Mouse (Mus musculus): Measurements from ENCODE around the gene Ube3b. TPM values are rescaled to one million over a fixed set of nuclear protein-coding genes. Genes with fewer than 3 reads are reported as not detected.

The Ube3b gene
- polyA plus RNA-seq, 1 experiment from 2014 or later: 55.2 TPM

DNA sequence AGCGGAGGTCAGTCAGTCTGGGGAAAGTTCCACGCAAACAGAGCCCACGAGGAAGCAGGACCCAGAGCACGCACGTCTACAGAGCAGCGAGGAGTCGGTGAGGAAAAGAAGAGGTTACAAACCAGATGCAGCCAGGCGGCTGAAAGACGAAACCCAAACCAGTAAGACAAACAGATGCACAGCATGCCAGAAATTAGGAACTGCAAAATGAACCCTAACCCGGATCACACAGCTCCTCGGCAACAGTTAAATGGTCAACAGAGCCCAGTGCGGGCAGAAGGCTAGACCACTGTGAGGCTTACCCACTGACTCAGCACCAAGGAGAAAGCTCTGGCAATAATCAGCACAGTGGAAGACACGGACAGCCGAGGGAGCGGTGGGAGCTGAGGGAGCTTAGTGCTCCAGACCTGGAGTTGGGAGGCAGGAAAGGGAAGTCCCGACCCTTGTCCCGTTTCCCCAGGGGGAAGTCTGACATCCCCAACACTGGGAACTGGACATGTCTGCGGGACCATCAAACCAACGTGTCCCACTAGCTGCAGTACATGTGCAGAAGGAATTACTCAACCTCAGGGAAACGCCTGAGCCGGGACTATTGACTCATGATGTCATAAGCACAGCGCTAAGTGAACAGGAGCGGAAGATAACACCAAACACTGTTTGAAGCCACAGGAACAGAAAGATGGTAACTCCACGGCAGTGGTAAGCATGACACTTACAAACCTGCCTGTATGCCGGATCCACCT is 8.5 kb upstream of the Ube3b start:
- H3K4me3 ChIP-seq (ENCODE audit: low read length): no peak overlapping the region
- H3K4me1 ChIP-seq (ENCODE audit: control insufficient read depth, insufficient read depth, low read length): peaks cover 49% of the 10 kb centered on the region
- peak overlapping the region; percentile 87; the same call in 1 of the 2 replicates for H3K27ac ChIP-seq (ENCODE audit: low read depth, low read length)
- 58% methylated on average over 25 of the region's 25 CpGs for WGBS
- H3K27me3 ChIP-seq (ENCODE audit: control insufficient read depth, insufficient read depth, low read length): no peaks in the 10 kb centered on the region
- H3K36me3 ChIP-seq (ENCODE audit: control insufficient read depth, insufficient read depth, low read length): peaks cover 68% of the 10 kb centered on the region
- no peak for ATAC-seq (ENCODE audit: low FRiP score, low TSS enrichment)
- H3K9ac ChIP-seq (ENCODE audit: low read depth, low read length): peak overlapping the region; percentile 37; the same call in 1 of the 2 replicates
- no peak overlapping the region for H3K4me2 ChIP-seq (replicated peaks; ENCODE audit: low read depth, low read length)
- H3K9me3 ChIP-seq (ENCODE audit: control insufficient read depth, low read length): no peaks in the 10 kb centered on the region

DNA sequence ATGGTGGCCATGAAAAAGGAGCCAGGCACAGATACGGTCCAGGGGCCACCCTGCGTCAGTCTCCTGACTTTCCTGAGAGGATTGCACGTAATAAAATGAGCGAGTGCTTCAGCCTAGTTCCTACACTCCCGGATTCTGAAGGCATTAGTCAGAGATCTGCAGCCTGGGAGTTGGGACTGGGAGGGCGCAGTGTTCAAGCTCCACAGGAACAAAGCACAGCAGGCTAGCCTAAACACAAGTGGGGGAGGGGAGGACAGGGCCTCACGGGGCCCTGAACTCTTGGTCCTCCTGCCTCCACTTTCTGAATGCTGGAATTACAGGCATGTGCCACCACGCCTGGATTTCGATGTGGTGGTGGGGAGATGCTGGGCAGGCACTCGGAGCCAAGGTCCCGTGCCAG is 7.8 kb upstream of the Ube3b start:
- H3K4me3 ChIP-seq (ENCODE audit: low read length): no peak overlapping the region
- H3K36me3 ChIP-seq (ENCODE audit: control insufficient read depth, insufficient read depth, low read length): peaks cover 62% of the 10 kb centered on the region
- peak overlapping the region; percentile 87; the same call in 1 of the 2 replicates for H3K27ac ChIP-seq (ENCODE audit: low read depth, low read length)
- H3K4me2 ChIP-seq (replicated peaks; ENCODE audit: low read depth, low read length): no peak overlapping the region; the same call in 1 of the 2 replicates
- ATAC-seq (ENCODE audit: low FRiP score, low TSS enrichment): no peak
- no peaks in the 10 kb centered on the region for H3K9me3 ChIP-seq (ENCODE audit: control insufficient read depth, low read length)
- peak overlapping the region; percentile 37; the same call in 1 of the 2 replicates for H3K9ac ChIP-seq (ENCODE audit: low read depth, low read length)
- 58% methylated on average over 11 of the region's 11 CpGs for WGBS
- peaks cover 49% of the 10 kb centered on the region for H3K4me1 ChIP-seq (ENCODE audit: control insufficient read depth, insufficient read depth, low read length)
- no peaks in the 10 kb centered on the region for H3K27me3 ChIP-seq (ENCODE audit: control insufficient read depth, insufficient read depth, low read length)

DNA sequence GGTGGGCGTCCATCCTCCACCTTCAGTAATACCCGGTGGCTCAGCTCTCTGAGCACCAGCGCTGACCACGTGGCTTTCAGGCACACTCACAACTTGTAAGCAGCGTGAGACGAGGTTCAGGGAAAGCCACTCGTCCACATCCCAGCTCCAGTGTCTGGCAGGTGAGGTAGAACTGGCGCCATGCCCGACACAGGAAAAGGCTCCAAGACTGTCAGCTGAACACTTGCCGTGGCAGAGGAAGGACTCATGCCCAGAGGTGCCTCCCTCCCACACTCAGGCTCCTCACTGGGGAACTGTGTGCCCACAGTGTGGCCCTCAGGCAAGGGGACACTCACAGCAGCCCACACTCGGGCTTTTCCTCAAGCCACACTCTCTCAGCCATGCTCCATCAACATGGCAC is 7.2 kb upstream of the Ube3b start:
- H3K4me1 ChIP-seq (ENCODE audit: control insufficient read depth, insufficient read depth, low read length): peaks cover 55% of the 10 kb centered on the region
- no peak overlapping the region for H3K4me2 ChIP-seq (replicated peaks; ENCODE audit: low read depth, low read length)
- no peaks in the 10 kb centered on the region for H3K27me3 ChIP-seq (ENCODE audit: control insufficient read depth, insufficient read depth, low read length)
- ATAC-seq (ENCODE audit: low FRiP score, low TSS enrichment): no peak
- no peak overlapping the region for H3K27ac ChIP-seq (ENCODE audit: low read depth, low read length)
- WGBS: 74% methylated on average over 11 of the region's 11 CpGs
- peaks cover 55% of the 10 kb centered on the region for H3K36me3 ChIP-seq (ENCODE audit: control insufficient read depth, insufficient read depth, low read length)
- no peaks in the 10 kb centered on the region for H3K9me3 ChIP-seq (ENCODE audit: control insufficient read depth, low read length)
- H3K4me3 ChIP-seq (ENCODE audit: low read length): no peak overlapping the region
- H3K9ac ChIP-seq (ENCODE audit: low read depth, low read length): no peak overlapping the region

DNA sequence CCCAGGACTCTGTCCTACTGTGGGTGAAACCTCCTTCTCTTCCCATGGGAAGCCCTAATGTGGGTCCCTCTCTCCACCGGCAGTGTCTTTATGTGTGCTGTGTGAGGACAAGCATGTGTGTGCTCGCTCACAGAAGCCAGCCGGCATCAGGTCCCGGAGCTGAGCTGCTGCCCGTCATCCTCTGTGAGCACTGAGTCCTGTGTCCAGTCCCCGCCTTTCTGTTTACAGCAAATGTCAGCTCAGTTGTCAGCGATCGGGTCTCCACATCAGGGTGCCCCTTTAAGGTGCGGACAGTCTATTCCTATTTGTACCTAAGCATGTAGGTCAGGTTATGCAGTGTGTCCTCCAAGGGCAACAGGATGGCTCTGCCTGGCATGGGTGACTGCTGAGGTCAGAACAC is 6.8 kb upstream of the Ube3b start:
- H3K4me1 ChIP-seq (ENCODE audit: control insufficient read depth, insufficient read depth, low read length): peaks cover 55% of the 10 kb centered on the region
- no peaks in the 10 kb centered on the region for H3K27me3 ChIP-seq (ENCODE audit: control insufficient read depth, insufficient read depth, low read length)
- H3K9ac ChIP-seq (ENCODE audit: low read depth, low read length): no peak overlapping the region
- WGBS: 89% methylated on average over 9 of the region's 9 CpGs
- no peak overlapping the region for H3K4me3 ChIP-seq (ENCODE audit: low read length)
- H3K36me3 ChIP-seq (ENCODE audit: control insufficient read depth, insufficient read depth, low read length): peaks cover 52% of the 10 kb centered on the region
- no peak overlapping the region for H3K4me2 ChIP-seq (replicated peaks; ENCODE audit: low read depth, low read length)
- H3K27ac ChIP-seq (ENCODE audit: low read depth, low read length): peak overlapping the region; percentile 4; the same call in 1 of the 2 replicates
- no peak for ATAC-seq (ENCODE audit: low FRiP score, low TSS enrichment)
- no peaks in the 10 kb centered on the region for H3K9me3 ChIP-seq (ENCODE audit: control insufficient read depth, low read length)

DNA sequence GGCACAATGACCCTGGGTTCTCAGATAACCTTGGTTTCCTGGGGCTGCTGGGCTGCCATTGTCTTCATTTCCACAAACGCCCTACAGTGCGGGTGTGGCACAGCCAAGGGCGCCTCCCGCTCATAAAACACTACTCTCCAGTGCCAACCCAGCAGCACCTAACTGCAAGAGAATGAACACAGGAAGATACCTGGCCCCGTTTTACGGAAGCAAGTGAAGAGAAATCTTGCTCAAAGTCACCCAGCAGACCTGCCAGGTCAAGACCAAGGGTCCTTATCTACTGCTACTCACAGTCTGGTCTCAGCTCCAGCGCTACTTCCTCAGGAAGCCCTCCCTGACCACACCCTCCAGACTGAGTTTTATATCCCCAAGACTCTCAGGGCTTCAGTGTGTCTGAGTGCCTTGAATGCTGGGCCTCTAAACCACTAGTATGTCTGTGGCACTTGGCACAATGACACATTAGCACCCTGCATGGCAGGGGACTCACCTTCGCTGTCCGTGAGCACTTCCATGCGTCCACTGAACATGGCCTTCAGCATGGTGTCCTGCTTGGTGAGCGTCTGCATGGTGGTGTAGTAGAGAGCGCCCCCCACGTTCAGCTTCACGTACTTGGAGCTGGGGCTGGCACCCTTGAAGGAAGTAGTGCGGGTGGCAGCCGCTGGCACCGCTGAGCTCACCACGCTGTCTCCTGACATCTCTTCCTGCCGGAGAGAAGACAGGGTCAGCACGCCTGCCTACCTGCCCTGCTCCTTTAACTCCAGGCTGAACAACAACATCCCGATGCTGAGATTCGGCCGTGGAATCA is 5.8 kb upstream of the Ube3b start:
- no peak overlapping the region for H3K4me2 ChIP-seq (replicated peaks; ENCODE audit: low read depth, low read length)
- WGBS: 85% methylated on average over 23 of the region's 23 CpGs
- H3K4me1 ChIP-seq (ENCODE audit: control insufficient read depth, insufficient read depth, low read length): peaks cover 56% of the 10 kb centered on the region
- H3K27me3 ChIP-seq (ENCODE audit: control insufficient read depth, insufficient read depth, low read length): no peaks in the 10 kb centered on the region
- H3K9ac ChIP-seq (ENCODE audit: low read depth, low read length): no peak overlapping the region
- peaks cover 42% of the 10 kb centered on the region for H3K36me3 ChIP-seq (ENCODE audit: control insufficient read depth, insufficient read depth, low read length)
- 0 out of 2 replicates have a peak overlapping the region, but pooled peaks have one; percentile 6 for H3K27ac ChIP-seq (ENCODE audit: low read depth, low read length)
- H3K9me3 ChIP-seq (ENCODE audit: control insufficient read depth, low read length): no peaks in the 10 kb centered on the region
- H3K4me3 ChIP-seq (ENCODE audit: low read length): no peak overlapping the region
- no peak for ATAC-seq (ENCODE audit: low FRiP score, low TSS enrichment)

DNA sequence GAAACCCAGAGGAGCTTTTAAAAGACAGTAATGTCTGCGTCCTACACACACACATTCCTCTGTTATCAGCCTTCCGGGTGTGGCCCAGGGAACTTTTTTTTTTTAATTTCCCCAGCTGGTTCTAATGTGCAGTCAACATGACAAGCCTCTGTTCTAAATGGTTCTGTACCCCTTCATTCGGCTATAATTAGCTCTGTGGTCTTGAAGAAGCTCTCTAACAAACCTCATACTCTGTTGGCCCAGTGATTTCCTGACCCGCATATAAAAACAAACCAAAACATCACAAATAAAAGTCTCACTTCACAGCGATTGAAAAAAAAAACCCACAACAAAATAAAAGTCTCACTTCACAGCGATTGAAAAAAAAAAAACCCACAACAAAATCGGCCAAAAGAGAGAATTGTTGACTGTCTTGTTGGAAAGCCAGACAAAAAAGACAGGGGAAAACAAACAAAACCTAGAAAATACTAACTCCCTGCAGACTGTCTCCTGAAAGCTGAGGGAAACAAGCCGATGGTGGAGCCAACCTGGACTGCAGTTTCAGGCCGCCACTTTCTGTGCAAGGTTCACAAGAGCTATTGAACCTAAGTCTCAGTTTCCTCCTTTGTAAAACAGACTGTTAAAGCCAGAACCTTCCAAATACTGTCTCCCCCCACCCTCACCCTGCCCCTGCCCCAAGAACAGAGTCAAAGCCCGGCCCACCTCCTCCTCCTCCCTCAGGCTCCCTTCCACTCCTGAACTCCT is 2.1 kb upstream of the Ube3b start:
- Histone ChIP-seq H3K36me3 (ENCODE audit: control insufficient read depth, insufficient read depth, low read length) (peaks cover 17% of the 10 kb centered on the region), H3K9ac (ENCODE audit: low read depth, low read length) (no peak overlapping the region; the same call in 1 of the 2 replicates), H3K9me3 (ENCODE audit: control insufficient read depth, low read length) (no peaks in the 10 kb centered on the region), H3K4me2 (replicated peaks; ENCODE audit: low read depth, low read length) (peak overlapping the region; percentile 80), H3K27ac (ENCODE audit: low read depth, low read length) (peak overlapping the region; percentile 62), H3K27me3 (ENCODE audit: control insufficient read depth, insufficient read depth, low read length) (no peaks in the 10 kb centered on the region), H3K4me3 (ENCODE audit: low read length) (peak overlapping the region; percentile 95), H3K4me1 (ENCODE audit: control insufficient read depth, insufficient read depth, low read length) (peaks cover 31% of the 10 kb centered on the region)
- ATAC-seq (ENCODE audit: low FRiP score, low TSS enrichment): no peak
- 54% methylated on average over 10 of the region's 10 CpGs for WGBS

DNA sequence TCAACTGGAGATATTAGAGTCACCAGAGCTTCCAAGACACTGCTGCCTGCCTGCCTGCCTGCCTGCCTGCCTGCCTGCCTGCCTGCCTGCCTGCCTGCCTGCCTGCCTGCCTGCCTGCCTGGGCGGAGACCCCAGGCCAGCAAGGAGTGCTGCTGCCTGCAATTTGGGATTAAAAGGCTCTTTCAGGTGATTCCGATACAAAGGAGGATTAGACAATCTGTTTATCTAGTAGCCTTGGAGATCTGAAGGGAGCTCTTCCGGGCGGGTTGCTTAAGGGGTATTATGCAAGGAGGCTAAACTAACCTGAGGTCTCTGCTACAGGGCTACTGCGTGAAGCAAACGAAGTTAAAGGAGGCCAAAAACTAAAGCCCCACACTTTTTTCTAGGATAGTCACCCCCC is 1.5 kb upstream of the Ube3b start:
- peak overlapping the region; percentile 80 for H3K4me2 ChIP-seq (replicated peaks; ENCODE audit: low read depth, low read length)
- H3K36me3 ChIP-seq (ENCODE audit: control insufficient read depth, insufficient read depth, low read length): peaks cover 11% of the 10 kb centered on the region
- WGBS: 63% methylated on average over 6 of the region's 6 CpGs
- H3K4me3 ChIP-seq (ENCODE audit: low read length): peak overlapping the region; percentile 95
- H3K27ac ChIP-seq (ENCODE audit: low read depth, low read length): peak overlapping the region; percentile 62
- H3K9ac ChIP-seq (ENCODE audit: low read depth, low read length): peak overlapping the region; percentile 96
- ATAC-seq (ENCODE audit: low FRiP score, low TSS enrichment): no peak
- H3K4me1 ChIP-seq (ENCODE audit: control insufficient read depth, insufficient read depth, low read length): peaks cover 29% of the 10 kb centered on the region
- no peaks in the 10 kb centered on the region for H3K9me3 ChIP-seq (ENCODE audit: control insufficient read depth, low read length)
- no peaks in the 10 kb centered on the region for H3K27me3 ChIP-seq (ENCODE audit: control insufficient read depth, insufficient read depth, low read length)

DNA sequence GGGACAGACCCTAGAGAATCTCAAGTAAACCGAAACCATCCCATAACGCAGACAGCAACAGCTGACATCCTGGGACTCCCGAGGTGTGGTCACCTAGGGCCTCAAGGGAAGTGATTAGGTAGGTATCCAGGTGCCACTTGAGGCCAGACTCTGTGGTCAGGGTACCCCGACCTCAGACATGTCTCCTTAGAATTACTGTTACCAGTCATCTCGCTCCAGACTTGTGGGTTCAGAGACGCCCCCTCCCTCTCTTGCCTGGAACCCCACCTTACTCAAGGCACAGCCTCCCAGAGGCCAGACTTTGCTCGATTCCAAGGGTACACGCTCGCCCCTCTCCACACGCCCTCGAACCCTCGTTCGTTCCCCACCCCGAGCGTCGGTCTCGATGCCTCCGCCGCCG is 644 bp upstream of the Ube3b start:
- Histone ChIP-seq H3K27me3 (ENCODE audit: control insufficient read depth, insufficient read depth, low read length) (no peaks in the 10 kb centered on the region), H3K9me3 (ENCODE audit: control insufficient read depth, low read length) (no peaks in the 10 kb centered on the region), H3K36me3 (ENCODE audit: control insufficient read depth, insufficient read depth, low read length) (peaks cover 8% of the 10 kb centered on the region), H3K4me2 (replicated peaks; ENCODE audit: low read depth, low read length) (peak overlapping the region; percentile 80), H3K4me1 (ENCODE audit: control insufficient read depth, insufficient read depth, low read length) (peaks cover 29% of the 10 kb centered on the region), H3K9ac (ENCODE audit: low read depth, low read length) (peak overlapping the region; percentile 96), H3K27ac (ENCODE audit: low read depth, low read length) (peak overlapping the region; percentile 72), H3K4me3 (ENCODE audit: low read length) (peak overlapping the region; percentile 95)
- ATAC-seq (ENCODE audit: low FRiP score, low TSS enrichment): peak; percentile 38
- 1% methylated on average over 20 of the region's 20 CpGs for WGBS

Data from kidney, embryonic 14.5 days (tissue).